Mouse (Mus musculus): Measurements from ENCODE around the gene Lysmd1.

DNA sequence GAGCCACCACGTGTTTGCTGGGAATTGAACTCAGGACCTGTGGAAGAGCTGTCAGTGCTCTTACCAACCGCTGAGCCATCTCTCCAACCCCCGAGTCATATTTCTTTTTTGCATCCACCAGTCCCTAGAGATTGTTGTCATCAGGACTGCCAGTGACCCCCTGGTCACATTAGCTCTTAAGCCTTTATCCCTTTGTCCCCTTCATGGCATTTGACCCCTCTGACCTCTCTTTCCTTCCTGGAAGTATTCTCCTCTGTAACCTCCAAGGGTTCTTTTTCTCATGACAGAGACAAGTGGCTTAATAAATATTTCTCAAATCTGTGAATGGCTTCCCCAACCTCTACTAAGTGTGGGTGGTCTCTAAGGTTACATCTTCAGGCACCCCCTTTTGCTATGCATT, 14.0 kb downstream of the Lysmd1 start:
- TF ChIP-seq CTCF (IDR thresholded peaks at IDR 0.05; ENCODE audit: extremely low read depth, insufficient read depth, low read length), result no peak
- no peak for TF ChIP-seq POLR2A (IDR thresholded peaks at IDR 0.05; ENCODE audit: extremely low read depth, insufficient read depth, low read length)

Data from cortical plate, adult 2 months (tissue).